Mouse (Mus musculus): ENCODE data around the gene Hoxd10.

The Hoxd10 gene

DNA sequence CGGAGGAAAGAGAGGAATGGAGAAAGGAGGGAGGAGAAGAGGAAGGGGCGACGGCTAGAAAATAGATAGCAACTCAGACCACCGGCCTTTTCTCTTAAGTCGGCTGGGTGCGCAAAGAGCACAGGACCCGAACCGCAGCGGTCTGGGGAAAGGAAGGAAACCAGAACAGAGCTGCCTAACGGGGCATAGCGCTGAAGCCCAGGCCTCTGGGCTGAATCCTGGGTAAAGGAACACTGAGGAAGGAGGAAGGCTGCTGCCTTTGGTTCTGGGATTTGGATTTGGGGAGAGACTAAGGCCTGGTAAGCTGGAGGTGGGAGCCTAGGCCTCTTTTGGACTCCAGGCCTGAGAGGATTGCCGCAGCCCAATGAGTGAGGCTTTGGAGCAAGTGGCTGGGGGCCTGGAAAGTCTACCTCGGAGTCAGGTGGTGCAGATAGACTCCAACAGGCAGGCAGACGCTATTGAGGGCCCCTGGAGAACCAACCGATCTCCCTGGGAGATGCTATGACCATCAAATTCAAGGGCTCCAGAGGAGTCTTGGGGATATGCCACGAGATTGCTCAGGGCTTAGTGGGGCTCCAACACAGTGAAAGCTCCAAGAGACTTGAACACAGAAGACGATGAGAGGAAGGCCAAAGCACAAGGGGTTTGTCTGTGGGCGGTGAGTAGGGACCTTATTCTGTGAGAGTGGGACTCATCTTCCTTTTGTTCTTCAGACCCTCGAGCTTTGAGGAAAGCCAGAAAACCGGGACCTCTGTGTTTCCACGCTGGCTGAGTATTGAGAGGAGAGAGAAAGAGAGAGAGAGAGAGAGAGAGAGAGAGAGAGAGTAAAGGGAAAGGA, 10.9 kb upstream of the Hoxd10 start:
- no peak for DNase-seq (ENCODE audit: inconsistent ontology term)

DNA sequence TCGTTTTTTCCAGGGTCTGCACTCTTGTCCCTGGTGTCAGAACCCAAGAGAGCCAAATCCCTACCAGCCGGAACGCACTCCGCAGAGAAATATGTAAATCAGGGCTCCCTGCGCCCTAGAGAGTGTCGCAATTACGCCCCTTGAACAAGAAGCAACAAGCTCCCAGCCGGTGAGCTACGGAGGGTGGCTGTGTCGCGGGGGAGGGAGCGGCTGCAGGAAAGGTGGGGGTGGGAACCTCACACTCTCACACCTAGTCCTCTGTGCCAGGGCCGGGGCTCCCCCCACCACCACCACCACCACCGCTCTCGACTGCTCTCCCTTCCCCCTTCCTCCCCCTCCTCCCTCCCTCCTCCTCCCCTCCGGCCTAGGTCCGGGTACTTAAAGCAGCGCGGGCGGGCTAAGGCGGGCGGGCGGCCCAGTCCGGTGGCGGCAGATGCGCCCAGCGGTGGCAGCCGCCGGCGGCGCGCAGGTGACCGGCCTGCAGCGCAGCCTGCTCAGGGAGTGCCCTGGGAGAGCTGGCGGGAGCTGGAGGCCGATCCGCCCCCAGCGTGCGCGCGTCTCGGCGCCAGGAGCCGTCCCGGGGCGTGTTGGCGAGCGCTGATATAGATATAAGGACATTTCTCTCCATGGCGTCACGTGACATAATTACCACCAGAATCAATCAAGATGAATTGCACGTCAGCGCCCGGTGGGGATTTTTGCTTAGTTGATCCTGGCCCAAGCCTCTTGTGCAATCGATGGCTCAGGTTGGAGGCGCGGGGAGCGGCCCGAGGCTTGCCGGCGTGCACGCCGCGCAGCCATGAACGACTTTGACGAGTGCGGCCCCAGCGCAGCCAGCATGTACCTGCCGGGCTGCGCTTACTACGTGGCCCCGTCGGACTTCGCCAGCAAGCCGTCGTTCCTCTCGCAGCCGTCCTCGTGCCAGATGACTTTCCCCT, 9.9 kb upstream of the Hoxd10 start:
- DNase-seq (ENCODE audit: inconsistent ontology term), result no peak

GRCm38 (mm10) chr2:74682796-74683195, 8.9 kb upstream of the Hoxd10 start:
- no peak for DNase-seq (ENCODE audit: inconsistent ontology term)

DNA sequence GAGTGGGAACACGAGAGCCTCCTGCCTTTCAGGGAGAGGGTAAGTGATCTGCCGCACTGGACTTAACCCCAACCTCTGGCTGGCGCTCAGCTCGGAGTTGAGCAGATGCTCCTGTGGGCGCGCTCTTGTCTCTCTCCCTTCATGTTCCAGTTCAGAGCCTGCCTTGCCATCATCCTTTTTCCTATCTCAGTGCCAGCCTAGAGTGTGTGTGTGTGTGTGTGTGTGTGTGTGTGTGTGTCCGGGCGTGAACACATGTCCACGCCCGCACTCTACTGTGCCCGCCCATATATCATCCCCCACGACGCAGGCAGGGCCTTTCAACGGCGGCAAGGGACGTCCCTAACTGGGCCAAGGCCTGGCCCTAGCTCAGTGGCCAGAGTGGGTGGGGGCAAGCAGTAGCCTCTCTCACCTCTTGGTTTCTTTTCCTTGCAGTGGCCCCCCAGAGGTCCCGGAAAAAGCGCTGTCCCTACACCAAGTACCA, 8.2 kb upstream of the Hoxd10 start:
- DNase-seq (ENCODE audit: inconsistent ontology term), result no peak

DNA sequence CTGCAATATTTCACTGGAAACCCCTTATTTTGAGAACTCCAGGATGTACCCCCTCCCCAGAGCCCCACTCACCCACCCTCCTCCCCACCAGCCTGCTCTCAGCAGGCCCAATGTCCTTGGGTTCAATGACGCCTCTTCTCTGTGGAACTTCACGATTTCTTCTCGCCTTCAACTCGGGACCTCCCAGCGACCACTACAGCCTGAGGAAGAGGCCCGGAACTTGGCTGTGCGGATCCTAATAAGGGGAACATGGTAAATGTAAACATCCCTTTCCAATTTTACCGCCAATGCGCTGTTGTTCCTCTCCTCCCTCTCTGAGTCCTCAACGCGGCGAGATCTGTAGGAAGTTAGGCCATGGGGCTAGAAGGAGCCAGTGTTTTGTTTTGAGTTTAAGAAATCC, 7.6 kb upstream of the Hoxd10 start:
- DNase-seq (ENCODE audit: inconsistent ontology term), result no peak

- no peak for DNase-seq (ENCODE audit: inconsistent ontology term)
Measured at GRCm38 (mm10) chr2:74685059-74685603, 6.6 kb upstream of the Hoxd10 start.

GRCm38 (mm10) chr2:74686301-74686987, 5.3 kb upstream of the Hoxd10 start:
- DNase-seq (ENCODE audit: inconsistent ontology term), result no peak

- DNase-seq (ENCODE audit: inconsistent ontology term), result no peak
Measured at GRCm38 (mm10) chr2:74686988-74687697, 4.6 kb upstream of the Hoxd10 start.

GRCm38 (mm10) chr2:74687698-74688555, 3.8 kb upstream of the Hoxd10 start:
- no peak for DNase-seq (ENCODE audit: inconsistent ontology term)

- DNase-seq (ENCODE audit: inconsistent ontology term), result no peak
Measured at GRCm38 (mm10) chr2:74688795-74689573, 2.7 kb upstream of the Hoxd10 start.

- no peak for DNase-seq (ENCODE audit: inconsistent ontology term)
Measured at GRCm38 (mm10) chr2:74689574-74690337, 2.0 kb upstream of the Hoxd10 start.

GRCm38 (mm10) chr2:74690338-74690716, 1.4 kb upstream of the Hoxd10 start:
- DNase-seq (ENCODE audit: inconsistent ontology term), result no peak

GRCm38 (mm10) chr2:74691995-74692807, 477 bp downstream of the Hoxd10 start:
- no peak for DNase-seq (ENCODE audit: inconsistent ontology term)

DNA sequence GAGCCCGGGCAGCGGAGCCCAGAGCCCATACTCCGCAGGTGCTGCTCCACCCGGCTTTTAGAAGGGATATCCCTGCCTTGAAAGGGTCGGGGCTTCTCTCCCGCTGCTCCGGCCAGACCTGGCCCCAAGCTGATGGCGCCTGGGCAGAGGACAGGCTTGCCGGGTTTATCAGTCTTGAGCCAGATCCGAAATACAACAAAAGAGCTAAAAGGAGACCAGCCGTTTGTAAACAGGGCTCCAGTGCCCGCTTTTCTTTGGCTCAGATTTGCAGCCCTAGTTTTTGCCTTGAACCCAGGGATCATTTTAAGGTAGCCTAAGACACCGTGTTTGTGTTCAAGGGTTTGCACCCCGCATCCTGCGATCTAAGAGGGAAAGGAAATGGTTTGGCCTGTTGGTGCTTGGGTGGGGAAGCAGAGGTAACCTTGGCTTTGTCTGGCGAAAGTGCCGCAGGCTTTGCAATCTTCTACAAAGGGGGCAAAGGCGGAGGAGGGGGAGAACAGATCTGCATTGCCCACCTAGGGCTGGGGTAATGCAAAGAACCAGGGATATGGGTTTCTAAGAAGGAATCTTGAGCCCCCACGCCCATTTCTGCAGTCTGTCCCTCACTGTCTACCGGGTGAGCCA, 1.2 kb downstream of the Hoxd10 start:
- DNase-seq (ENCODE audit: inconsistent ontology term), result no peak

- DNase-seq (ENCODE audit: inconsistent ontology term), result no peak
Measured at GRCm38 (mm10) chr2:74693432-74693827, 1.7 kb downstream of the Hoxd10 start.

- DNase-seq (ENCODE audit: inconsistent ontology term), result no peak
Measured at GRCm38 (mm10) chr2:74694066-74694465, 2.3 kb downstream of the Hoxd10 start.

- DNase-seq (ENCODE audit: inconsistent ontology term), result no peak
Measured at GRCm38 (mm10) chr2:74695383-74695782, 3.7 kb downstream of the Hoxd10 start.
